Mouse (Mus musculus): ENCODE measurements around the gene Agpat3.

DNA sequence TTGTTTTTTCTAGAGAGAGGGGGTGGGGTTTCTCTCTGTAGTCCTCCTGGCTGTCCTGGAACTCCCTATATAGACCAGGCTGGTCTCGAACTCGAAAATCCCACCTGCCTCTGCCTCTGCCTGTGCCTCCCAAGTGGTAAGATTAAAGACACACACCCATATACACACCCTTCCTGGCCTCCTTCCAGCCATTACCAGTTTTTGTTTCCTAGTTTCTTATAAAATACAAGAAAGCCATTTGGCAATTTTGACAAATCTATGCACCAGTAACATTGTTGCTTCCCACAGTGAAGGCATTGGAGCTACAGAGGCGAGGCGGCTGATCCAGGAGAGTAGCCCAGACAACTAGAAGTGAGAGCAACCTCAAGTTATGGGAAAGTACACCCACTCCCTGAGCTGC, 6.0 kb upstream of the Agpat3 start:
- no peak for TF ChIP-seq POLR2A (IDR thresholded peaks at IDR 0.05; ENCODE audit: borderline replicate concordance, low read depth, low read length)
- no peak for TF ChIP-seq CTCF (IDR thresholded peaks at IDR 0.05; ENCODE audit: low read depth, low read length)
